Mouse (Mus musculus): ENCODE data around the gene Fam171a1.

DNA sequence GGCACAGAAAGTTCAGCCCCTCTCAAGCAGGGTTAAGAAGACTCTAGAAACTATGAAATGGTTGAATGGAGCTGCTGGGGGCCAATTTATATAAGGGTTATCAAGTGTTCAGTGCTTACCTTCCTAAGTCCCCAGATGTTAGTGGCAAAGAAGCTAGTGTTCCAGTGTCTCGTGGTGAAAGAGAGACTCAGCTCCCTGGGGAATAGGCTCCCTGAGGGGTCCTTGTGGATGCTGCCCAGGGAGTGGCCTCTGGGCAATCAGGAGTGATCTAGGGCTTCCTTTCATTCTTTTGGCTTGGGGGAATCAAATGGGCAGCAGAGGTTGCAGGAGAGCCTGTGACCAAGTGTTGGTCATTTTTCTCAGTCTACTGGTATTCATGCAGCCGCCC, 21.3 kb downstream of the Fam171a1 start:
- TF ChIP-seq POLR2A (IDR thresholded peaks at IDR 0.05; ENCODE audit: borderline replicate concordance, insufficient read depth, low read length) (no peak), CTCF (IDR thresholded peaks at IDR 0.05; ENCODE audit: borderline replicate concordance, insufficient read depth, low read depth, low read length) (no peak)

Data from cerebellum, adult 2 months (tissue).